Mouse (Mus musculus): ENCODE results near the gene Cox4i2. TPM values are rescaled to one million over a fixed set of nuclear protein-coding genes. Genes with fewer than 3 reads are reported as not detected.

The Cox4i2 gene
- total and polyA plus RNA-seq, 2 experiments from 2014 or later, result 4.3 to 5.4 TPM

DNA sequence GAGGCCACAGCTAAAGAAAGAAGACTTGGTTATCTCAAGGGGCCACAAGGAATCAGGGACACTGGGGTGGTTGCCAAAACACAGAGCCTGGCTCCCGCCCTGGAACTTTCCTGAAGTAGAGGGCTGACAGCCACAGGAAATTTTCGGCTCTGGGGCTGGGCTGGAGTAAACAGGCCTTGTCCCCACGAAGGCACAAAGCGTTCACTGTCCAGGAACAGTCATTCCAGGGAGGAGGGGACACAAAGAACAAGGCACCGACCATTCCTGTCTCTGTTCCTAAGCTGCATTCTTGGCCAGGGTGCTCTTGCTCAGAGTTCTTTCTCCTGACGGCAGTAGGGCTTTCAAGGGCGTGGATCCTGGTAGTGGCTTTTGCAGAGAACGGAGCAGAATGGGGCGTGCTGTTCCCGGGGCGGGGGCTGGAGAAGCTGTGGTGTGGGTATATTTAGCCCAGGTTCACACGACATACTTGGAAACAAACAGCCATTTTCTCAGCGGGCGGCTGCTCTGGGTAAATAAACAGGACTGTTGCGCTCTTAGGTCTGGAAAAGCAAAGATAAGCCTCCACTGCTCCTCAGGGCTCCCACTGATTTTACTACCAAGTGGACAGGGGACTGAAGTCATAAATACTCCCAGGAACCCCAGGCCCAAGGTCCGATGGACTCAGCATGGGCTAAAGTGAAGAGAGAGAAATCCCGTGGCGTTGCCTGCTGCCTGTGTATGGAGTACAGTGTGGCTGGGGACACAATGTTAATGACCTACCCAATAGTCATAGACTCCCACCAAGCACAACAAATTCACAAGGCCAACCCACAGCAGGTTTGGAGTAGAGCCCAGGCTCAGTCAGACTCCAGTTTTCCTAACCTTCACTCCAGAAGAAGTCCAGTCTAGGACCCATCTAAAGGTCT is 31.7 kb downstream of the Cox4i2 start:
- H3K27ac ChIP-seq (ENCODE audit: low read depth, low read length), result peak overlapping the region; percentile 67
- peaks cover 3% of the 10 kb centered on the region; the same call in 1 of the 2 replicates for H3K4me1 ChIP-seq (ENCODE audit: insufficient read depth)
- no peaks in the 10 kb centered on the region for H3K9me3 ChIP-seq (ENCODE audit: low read length)
- 65% methylated on average over 18 of the region's 18 CpGs for WGBS
- ATAC-seq, result peak; percentile 86
- no peaks in the 10 kb centered on the region for H3K27me3 ChIP-seq (ENCODE audit: insufficient read depth, low read length)
- peaks cover 9% of the 10 kb centered on the region; the same call in 1 of the 2 replicates for H3K36me3 ChIP-seq (ENCODE audit: insufficient read depth)
- DNase-seq, result peak; percentile 33
- H3K4me2 ChIP-seq (ENCODE audit: low read depth), result no peak overlapping the region
- TF ChIP-seq CTCF (IDR thresholded peaks at IDR 0.05; ENCODE audit: low read depth), result no peak
- H3K4me3 ChIP-seq (ENCODE audit: low read depth, low read length), result no peak overlapping the region
- H3K9ac ChIP-seq, result no peak overlapping the region

DNA sequence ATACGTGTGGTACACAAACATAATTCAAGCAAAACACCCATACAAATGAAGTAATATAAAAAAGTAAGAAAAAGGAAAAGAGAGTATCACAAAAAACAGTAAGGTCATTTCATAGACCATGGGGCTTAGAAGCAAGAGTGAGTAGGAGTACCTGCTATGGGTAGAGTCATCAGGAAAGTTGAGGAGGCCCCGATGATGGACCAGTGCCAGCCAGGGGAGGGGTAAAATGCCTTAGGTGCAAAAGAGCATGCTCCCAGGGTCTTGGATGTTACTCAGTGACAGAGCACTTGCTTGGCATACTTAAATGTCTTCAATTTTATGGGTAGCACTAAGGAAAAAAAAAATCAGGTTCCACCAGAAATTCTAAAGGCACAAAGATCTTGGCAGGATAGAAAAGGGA is 33.2 kb downstream of the Cox4i2 start:
- Histone ChIP-seq H3K9ac (no peak overlapping the region), H3K4me1 (ENCODE audit: insufficient read depth) (peaks cover 3% of the 10 kb centered on the region; the same call in 1 of the 2 replicates), H3K36me3 (ENCODE audit: insufficient read depth) (no peaks in the 10 kb centered on the region), H3K27me3 (ENCODE audit: insufficient read depth, low read length) (no peaks in the 10 kb centered on the region), H3K4me2 (ENCODE audit: low read depth) (no peak overlapping the region), H3K9me3 (ENCODE audit: low read length) (no peaks in the 10 kb centered on the region), H3K4me3 (ENCODE audit: low read depth, low read length) (no peak overlapping the region), H3K27ac (ENCODE audit: low read depth, low read length) (no peak overlapping the region)
- ATAC-seq (no peak), DNase-seq (no peak)
- WGBS, result 97% methylated on average over 2 of the region's 2 CpGs
- TF ChIP-seq CTCF (IDR thresholded peaks at IDR 0.05; ENCODE audit: low read depth), result no peak

DNA sequence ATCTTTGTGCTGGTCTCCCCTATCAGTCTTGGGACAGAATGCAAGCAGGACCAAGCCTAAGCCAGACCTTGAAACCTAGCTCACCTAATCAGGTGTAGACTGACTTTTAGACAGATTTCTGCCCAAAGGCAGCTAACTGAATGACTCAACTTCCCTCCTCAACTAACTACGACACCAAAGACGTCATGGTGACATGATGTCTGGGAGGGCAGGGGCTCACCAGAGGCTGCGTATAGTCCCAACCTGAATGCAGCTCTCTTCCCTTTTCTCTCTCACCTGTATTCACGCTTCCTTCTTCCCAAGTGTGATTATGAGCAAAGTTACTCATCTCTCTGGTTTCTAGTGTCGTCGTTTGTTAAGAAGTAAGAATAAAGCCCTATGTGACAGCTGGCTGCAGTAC is 33.6 kb downstream of the Cox4i2 start:
- DNase-seq, result no peak
- Histone ChIP-seq H3K27me3 (ENCODE audit: insufficient read depth, low read length) (no peaks in the 10 kb centered on the region), H3K4me1 (ENCODE audit: insufficient read depth) (peaks cover 3% of the 10 kb centered on the region; the same call in 1 of the 2 replicates), H3K9ac (no peak overlapping the region), H3K36me3 (ENCODE audit: insufficient read depth) (no peaks in the 10 kb centered on the region), H3K27ac (ENCODE audit: low read depth, low read length) (no peak overlapping the region), H3K4me3 (ENCODE audit: low read depth, low read length) (no peak overlapping the region), H3K4me2 (ENCODE audit: low read depth) (no peak overlapping the region), H3K9me3 (ENCODE audit: low read length) (no peaks in the 10 kb centered on the region)
- no peak for ATAC-seq
- WGBS, result 95% methylated on average over 6 of the region's 6 CpGs
- no peak for TF ChIP-seq CTCF (IDR thresholded peaks at IDR 0.05; ENCODE audit: low read depth)

DNA sequence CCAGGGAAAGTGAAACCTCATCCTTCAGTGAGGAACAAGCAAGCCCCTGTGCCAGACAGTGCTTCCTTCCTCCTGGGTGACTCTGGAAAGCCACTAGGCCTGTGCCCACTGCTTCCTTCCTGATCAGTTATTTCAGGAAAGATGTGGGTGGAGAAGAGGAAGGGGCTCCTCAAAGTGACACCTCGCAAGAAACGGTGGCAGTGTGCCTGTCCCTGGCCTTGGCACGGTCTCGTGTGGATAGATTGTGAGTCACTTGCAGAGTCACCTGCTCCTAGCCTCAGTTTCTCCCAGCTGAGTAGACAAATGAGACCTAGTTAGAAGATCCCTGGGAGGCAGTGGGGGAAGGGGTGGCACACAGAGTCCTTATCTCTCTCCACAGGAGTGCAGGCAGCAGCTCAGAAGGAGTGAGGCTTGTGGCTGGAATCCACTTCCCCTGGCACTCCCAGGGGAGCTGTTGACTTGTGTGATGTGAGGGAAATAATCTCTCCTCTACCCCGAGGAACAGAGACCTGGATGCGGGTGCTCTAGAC is 35.0 kb downstream of the Cox4i2 start:
- Histone ChIP-seq H3K4me3 (ENCODE audit: low read depth, low read length) (no peak overlapping the region), H3K27ac (ENCODE audit: low read depth, low read length) (no peak overlapping the region), H3K9me3 (ENCODE audit: low read length) (no peaks in the 10 kb centered on the region), H3K27me3 (ENCODE audit: insufficient read depth, low read length) (no peaks in the 10 kb centered on the region), H3K9ac (no peak overlapping the region), H3K36me3 (ENCODE audit: insufficient read depth) (no peaks in the 10 kb centered on the region), H3K4me1 (ENCODE audit: insufficient read depth) (peaks cover 3% of the 10 kb centered on the region; the same call in 1 of the 2 replicates), H3K4me2 (ENCODE audit: low read depth) (no peak overlapping the region)
- no peak for ATAC-seq
- DNase-seq, result no peak
- 79% methylated on average over 6 of the region's 6 CpGs for WGBS
- no peak for TF ChIP-seq CTCF (IDR thresholded peaks at IDR 0.05; ENCODE audit: low read depth)

DNA sequence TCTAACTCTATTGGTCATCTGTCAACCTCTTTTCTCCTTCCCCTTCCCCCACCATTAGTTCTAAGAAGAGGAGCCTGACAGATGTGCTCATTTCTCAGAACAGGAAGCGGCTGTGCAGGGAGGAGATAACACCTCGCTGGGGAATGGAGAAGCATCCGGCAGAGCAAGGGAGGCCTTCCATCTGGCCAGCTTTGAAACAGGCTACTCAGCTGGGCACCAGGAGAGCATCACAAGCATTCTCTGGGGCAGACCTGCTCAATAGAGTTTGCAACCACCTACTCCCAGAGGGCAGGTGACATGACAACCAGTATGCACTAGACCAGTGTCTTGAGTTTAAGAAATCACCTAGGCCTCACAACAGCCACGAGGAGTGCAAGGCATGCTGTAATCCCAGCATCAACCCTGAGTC is 35.6 kb downstream of the Cox4i2 start:
- Histone ChIP-seq H3K9me3 (ENCODE audit: low read length) (no peaks in the 10 kb centered on the region), H3K4me2 (ENCODE audit: low read depth) (no peak overlapping the region), H3K27ac (ENCODE audit: low read depth, low read length) (no peak overlapping the region), H3K4me1 (ENCODE audit: insufficient read depth) (peaks cover 3% of the 10 kb centered on the region; the same call in 1 of the 2 replicates), H3K27me3 (ENCODE audit: insufficient read depth, low read length) (no peaks in the 10 kb centered on the region), H3K4me3 (ENCODE audit: low read depth, low read length) (no peak overlapping the region), H3K9ac (no peak overlapping the region), H3K36me3 (ENCODE audit: insufficient read depth) (no peaks in the 10 kb centered on the region)
- DNase-seq (no peak), ATAC-seq (no peak)
- 73% methylated on average over 4 of the region's 4 CpGs for WGBS
- no peak for TF ChIP-seq CTCF (IDR thresholded peaks at IDR 0.05; ENCODE audit: low read depth)

DNA sequence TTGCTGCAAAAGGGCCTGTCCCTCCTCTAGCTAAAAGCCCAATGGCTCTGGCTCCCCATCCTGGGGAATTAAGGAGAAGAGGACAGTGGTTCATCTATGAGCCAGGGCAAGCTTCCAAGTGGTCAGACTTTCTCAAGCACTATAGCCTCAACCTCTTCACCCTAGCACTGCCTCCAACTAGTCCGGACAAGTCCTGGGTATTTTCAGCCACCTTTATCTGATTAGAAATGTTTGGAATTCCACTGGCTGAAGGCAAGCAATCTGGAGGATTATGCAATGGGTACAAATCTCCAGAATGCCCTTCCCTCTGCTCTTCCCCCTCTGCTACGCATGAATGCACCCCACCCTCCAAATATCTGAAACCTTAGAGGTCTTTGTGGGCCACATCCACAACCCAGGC is 38.5 kb downstream of the Cox4i2 start:
- WGBS, result 73% methylated on average over 2 of the region's 2 CpGs
- Histone ChIP-seq H3K36me3 (ENCODE audit: insufficient read depth) (no peaks in the 10 kb centered on the region), H3K9ac (no peak overlapping the region), H3K4me1 (ENCODE audit: insufficient read depth) (no peaks in the 10 kb centered on the region), H3K4me2 (ENCODE audit: low read depth) (no peak overlapping the region), H3K27me3 (ENCODE audit: insufficient read depth, low read length) (no peaks in the 10 kb centered on the region), H3K9me3 (ENCODE audit: low read length) (no peaks in the 10 kb centered on the region), H3K27ac (ENCODE audit: low read depth, low read length) (no peak overlapping the region), H3K4me3 (ENCODE audit: low read depth, low read length) (no peak overlapping the region)
- ATAC-seq, result no peak
- DNase-seq, result no peak
- TF ChIP-seq CTCF (IDR thresholded peaks at IDR 0.05; ENCODE audit: low read depth), result no peak

DNA sequence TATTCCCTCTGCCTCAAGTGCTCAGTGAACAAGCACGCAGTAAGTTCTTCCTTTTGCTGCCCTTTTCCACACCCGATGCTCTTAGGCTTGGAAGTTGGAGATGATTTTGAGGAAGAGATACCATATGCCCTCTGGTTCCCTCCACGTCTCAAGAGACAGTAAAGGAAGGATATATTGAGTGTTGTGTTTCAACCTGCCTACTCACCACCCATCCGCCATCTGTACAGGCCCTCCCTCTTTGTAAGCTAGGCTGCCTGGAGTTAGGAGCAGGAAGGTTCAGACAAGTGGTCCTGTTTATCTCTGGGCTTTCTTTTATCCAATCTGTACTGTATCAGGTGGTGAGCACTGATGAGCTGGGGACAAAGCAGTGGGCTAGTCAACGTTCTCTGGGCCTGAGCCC is 39.4 kb downstream of the Cox4i2 start:
- Histone ChIP-seq H3K4me2 (ENCODE audit: low read depth) (no peak overlapping the region), H3K4me3 (ENCODE audit: low read depth, low read length) (no peak overlapping the region), H3K27me3 (ENCODE audit: insufficient read depth, low read length) (no peaks in the 10 kb centered on the region), H3K27ac (ENCODE audit: low read depth, low read length) (no peak overlapping the region), H3K9me3 (ENCODE audit: low read length) (no peaks in the 10 kb centered on the region), H3K36me3 (ENCODE audit: insufficient read depth) (no peaks in the 10 kb centered on the region), H3K4me1 (ENCODE audit: insufficient read depth) (no peaks in the 10 kb centered on the region), H3K9ac (no peak overlapping the region)
- TF ChIP-seq CTCF (IDR thresholded peaks at IDR 0.05; ENCODE audit: low read depth), result no peak
- DNase-seq (no peak), ATAC-seq (no peak)
- 90% methylated on average over 5 of the region's 5 CpGs for WGBS
